Mouse (Mus musculus) Patski (cell line): ENCODE measurements around the gene Slc9b1. TPM values are rescaled to one million over a fixed set of nuclear protein-coding genes. Genes with fewer than 3 reads are reported as not detected.

Source experiments
- ATAC-seq: fragments of 100-300 bp; one replicate; pipeline ENCODE4 v1.8.0; 2021
- CTCF ChIA-PET: fragments of 350-600 bp; sonication (Branson Sonifier 250); formaldehyde crosslinking; loops from one replicate; lab custom pipeline; 2022; ENCODE audit warnings: inconsistent platforms; lab: Charles Lee
- POLR2A ChIA-PET: fragments of 350-600 bp; sonication (Branson Sonifier 250); formaldehyde crosslinking; loops from one replicate; lab custom pipeline; 2022; ENCODE audit warnings: antibody characterized with exemption, inconsistent platforms; lab: Charles Lee
- DNase-seq: peaks from one replicate; pipeline ENCODE4 v3.0.0-alpha.2; 2011; ENCODE audit warnings: low read depth, low spot score
- H3K27me3 ChIP-seq: fragments of 371-371 bp; one replicate; pipeline ENCODE4 v1.5.1; 2021
- CTCF ChIP-seq: fragments of 100-300 bp; IDR thresholded peaks from one replicate; pipeline ENCODE4 v1.5.1; 2021
- in situ Hi-C: fragments of 300-500 bp; cut with MboI; formaldehyde crosslinking; loops from 3 replicates; pipeline ENCODE4 v1.11.1; 2018; ENCODE audit warnings: low pct_unique_long_range_greater_than_20kb, mixed read lengths
- polyA plus RNA-seq: library from polyadenylated mRNA; unstranded; gene quantifications from one replicate; pipeline ENCODE4 v1.2.3, GENCODE M21; 2021

The Slc9b1 gene
- polyA plus RNA-seq, 1 experiment from 2014 or later: not detected

DNA sequence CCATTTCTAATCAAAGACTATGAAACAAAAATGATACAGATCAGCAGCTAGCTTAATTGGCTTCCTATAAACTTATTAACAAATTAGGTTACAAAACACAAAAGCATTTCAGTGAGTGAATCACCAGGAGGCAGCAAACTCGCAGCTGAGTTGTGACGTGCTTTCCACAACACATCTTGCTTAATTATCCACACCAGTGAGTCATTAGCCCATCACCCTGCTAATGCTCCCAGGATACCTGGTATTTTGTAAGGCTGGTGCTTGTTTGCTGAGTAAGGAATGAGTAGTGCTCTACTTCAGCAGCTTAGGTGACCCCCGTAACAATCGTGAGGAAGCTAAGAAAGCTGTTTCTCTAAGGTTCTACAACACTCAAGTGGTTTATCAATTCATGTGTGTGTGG is 56.8 kb downstream of the Slc9b1 start:
- in situ Hi-C loops: loop anchor here (5.0 kb wide), 2 partner anchors 103 to 328 kb away; no protein-coding TSS in a partner anchor
- TF ChIP-seq CTCF: peak; percentile 67
- ChIA-PET CTCF (interaction anchor here (0.7 to 5.0 kb wide), 21 partner anchors 10 to 326 kb away, joined by 3 to 31 read pairs (median 5); partner anchors contain the start of genes Bdh2, Cisd2, Manba and Ube2d3), POLR2A (interaction anchor here (0.7 to 1.0 kb wide), 2 partner anchors 301 to 323 kb away, joined by 3 read pairs; no protein-coding TSS in a partner anchor)
- ATAC-seq (peak; percentile 83), DNase-seq (peak; percentile 73)
- H3K27me3 ChIP-seq: no peaks in the 10 kb centered on the region

DNA sequence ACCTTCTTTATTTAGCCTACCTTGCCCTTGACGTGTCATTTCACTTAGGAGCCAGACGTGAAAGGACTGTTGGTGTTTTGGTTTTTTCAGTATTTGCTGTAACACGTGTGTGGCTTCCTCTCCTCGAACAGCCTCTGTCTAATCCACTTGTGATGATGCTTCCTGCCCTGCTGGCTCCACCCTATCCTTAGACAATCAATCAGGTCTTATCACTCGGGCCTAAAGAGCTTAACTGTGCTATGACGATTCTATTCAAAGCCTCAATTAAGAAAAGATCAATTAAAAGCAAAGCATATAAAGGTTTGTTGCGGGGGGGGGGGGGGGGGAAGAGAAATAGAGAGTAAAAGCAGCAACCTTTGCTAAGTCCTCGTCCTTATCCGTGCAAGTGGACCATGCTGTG is 59.5 kb downstream of the Slc9b1 start:
- CTCF ChIA-PET: interaction anchor here (1.3 to 2.2 kb wide), 3 partner anchors 11 to 324 kb away, joined by 3 to 6 read pairs (median 4); no protein-coding TSS in a partner anchor
- DNase-seq (no peak), ATAC-seq (no peak)
- no peaks in the 10 kb centered on the region for H3K27me3 ChIP-seq
- in situ Hi-C loops: no loop called here
- POLR2A ChIA-PET: interaction anchor here (0.6 to 0.8 kb wide), 2 partner anchors 39 to 311 kb away, joined by 3 read pairs; no protein-coding TSS in a partner anchor
- no peak for TF ChIP-seq CTCF

GRCm38 (mm10) chr3:135409219-135409618 is 61.4 kb downstream of the Slc9b1 start:
- POLR2A ChIA-PET: interaction anchor here (0.6 kb wide), 1 partner anchor 12 kb away, joined by 3 read pairs; no protein-coding TSS in a partner anchor
- in situ Hi-C loops: no loop called here

GRCm38 (mm10) chr3:135411056-135411455 is 63.2 kb downstream of the Slc9b1 start:
- ATAC-seq: no peak
- H3K27me3 ChIP-seq: no peaks in the 10 kb centered on the region
- DNase-seq: no peak
- ChIA-PET POLR2A (no interaction called here), CTCF (interaction anchor here (0.8 to 1.3 kb wide), 3 partner anchors 9 to 320 kb away, joined by 3 to 4 read pairs (median 3); no protein-coding TSS in a partner anchor)
- in situ Hi-C loops: no loop called here
- no peak for TF ChIP-seq CTCF

More at GRCm38 (mm10) chr3:135409219-135409618, 61.4 kb downstream of the Slc9b1 start:
- no peak for TF ChIP-seq CTCF
- DNase-seq (no peak), ATAC-seq (no peak)
- CTCF ChIA-PET: interaction anchor here (0.8 to 1.1 kb wide), 3 partner anchors 11 to 249 kb away, joined by 3 to 5 read pairs (median 3); no protein-coding TSS in a partner anchor
- H3K27me3 ChIP-seq: no peaks in the 10 kb centered on the region

- DNase-seq: no peak
- in situ Hi-C loops: no loop called here
- ATAC-seq: no peak
- ChIA-PET CTCF (interaction anchor here (1.0 to 1.3 kb wide), 2 partner anchors 9 to 10 kb away, joined by 3 to 4 read pairs; no protein-coding TSS in a partner anchor), POLR2A (no interaction called here)
- no peak for TF ChIP-seq CTCF
- H3K27me3 ChIP-seq: no peaks in the 10 kb centered on the region
Measured at GRCm38 (mm10) chr3:135411824-135412223, 64.0 kb downstream of the Slc9b1 start.

DNA sequence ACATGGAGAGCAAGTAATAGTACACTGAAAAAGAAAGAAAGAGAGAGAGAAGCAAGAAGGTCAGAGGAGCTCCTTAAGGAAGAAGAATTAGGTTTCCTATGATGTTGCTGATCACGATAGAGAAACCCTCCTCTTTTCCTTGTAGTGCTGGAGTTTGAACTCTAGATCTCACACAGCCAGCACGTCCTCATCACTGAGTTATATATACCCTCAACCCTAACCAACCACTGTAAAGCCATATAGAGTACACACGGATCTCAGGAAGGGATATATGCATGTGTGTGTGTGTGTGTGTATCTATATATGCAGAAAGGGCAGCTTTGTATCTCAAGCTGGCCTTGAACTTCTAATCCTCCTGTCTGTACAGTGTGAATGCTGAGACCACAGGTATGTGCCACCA is 69.4 kb downstream of the Slc9b1 start:
- H3K27me3 ChIP-seq: no peaks in the 10 kb centered on the region
- TF ChIP-seq CTCF: no peak
- ATAC-seq (no peak), DNase-seq (no peak)
- ChIA-PET POLR2A (no interaction called here), CTCF (interaction anchor here (1.8 kb wide), 2 partner anchors 12 to 15 kb away, joined by 4 to 12 read pairs; no protein-coding TSS in a partner anchor)
- in situ Hi-C loops: no loop called here

DNA sequence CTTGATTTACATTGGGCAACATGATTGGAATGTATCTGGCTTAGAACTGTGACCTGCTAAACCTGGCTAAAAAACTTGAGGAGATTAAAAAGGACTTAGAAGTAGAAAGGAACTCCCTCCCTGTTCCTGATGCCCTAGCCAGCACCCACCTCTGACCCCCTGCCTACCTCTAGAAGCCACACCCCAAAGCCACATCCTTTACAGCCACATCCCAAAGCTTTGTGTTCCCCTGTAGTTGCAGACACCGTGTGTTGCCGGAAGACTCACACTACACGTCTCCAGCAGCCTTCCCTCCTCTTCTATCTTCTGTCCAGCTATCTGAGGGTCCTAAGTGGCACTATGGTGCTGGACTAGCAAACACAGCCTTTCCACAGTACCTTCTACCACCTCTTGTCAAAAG is 70.0 kb downstream of the Slc9b1 start:
- no peaks in the 10 kb centered on the region for H3K27me3 ChIP-seq
- DNase-seq (no peak), ATAC-seq (no peak)
- in situ Hi-C loops: no loop called here
- TF ChIP-seq CTCF: no peak
- POLR2A ChIA-PET: interaction anchor here (0.6 kb wide), 1 partner anchor 128 kb away, joined by 3 read pairs; no protein-coding TSS in a partner anchor
- CTCF ChIA-PET: interaction anchor here (0.7 to 1.8 kb wide), 4 partner anchors 11 to 15 kb away, joined by 3 to 12 read pairs (median 4); no protein-coding TSS in a partner anchor

DNA sequence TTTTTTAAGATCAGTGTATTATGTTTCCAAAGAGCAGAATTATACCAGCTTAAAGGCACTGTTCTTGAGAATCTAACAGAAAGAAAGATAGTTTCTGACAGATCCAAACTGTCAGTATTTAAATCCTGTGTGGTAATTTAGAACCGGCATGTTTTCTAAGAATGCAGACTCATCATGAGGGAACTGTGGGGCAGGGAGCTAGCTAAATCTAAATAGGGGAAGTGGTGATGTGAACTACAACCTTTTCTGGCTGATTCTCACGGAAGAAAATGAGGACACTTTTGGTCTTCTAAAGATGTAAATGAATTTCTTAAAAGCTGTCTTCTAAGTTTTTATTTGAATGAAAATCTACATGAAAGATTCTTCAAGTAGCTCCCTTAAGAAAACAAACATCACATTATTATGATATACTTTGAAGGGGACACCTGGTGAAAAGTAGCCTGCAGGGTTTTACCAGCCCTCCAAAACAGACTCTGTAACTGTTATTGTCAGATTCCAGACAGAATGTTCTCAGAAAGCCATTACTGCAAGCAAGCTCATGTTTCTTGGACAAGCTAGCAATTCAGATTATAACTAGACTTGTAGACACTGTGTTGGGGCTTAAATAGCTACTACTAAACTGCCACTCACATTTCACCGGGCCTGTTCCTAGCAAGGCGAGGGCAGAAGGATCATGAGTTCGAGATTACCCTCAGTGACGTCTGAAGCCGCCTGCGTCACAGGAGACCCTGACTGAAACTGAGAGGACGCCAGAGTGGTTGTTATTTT is 72.9 kb downstream of the Slc9b1 start:
- POLR2A ChIA-PET: interaction anchor here (0.7 to 1.8 kb wide), 4 partner anchors 12 to 46 kb away, joined by 3 to 11 read pairs (median 4); no protein-coding TSS in a partner anchor
- DNase-seq: no peak
- CTCF ChIA-PET: interaction anchor here (0.8 to 2.3 kb wide), 12 partner anchors 9 to 311 kb away, joined by 3 to 16 read pairs (median 4); partner anchors contain the start of gene Bdh2
- no peak for ATAC-seq
- no peaks in the 10 kb centered on the region for H3K27me3 ChIP-seq
- TF ChIP-seq CTCF: no peak
- in situ Hi-C loops: no loop called here

DNA sequence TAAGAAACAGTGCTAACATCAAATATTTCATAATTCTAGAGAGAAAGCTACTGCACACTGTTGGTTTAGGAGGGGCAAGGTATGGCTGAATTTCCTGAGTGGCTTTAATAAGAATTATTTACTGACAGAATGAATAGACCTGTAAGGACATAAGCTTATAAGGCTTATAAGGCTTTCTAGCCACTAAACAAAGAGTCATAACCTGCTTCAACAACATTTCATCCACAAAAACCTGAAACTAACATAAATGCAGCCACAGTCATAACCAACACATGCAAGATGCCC is 73.4 kb downstream of the Slc9b1 start:
- POLR2A ChIA-PET: interaction anchor here (0.7 to 1.8 kb wide), 5 partner anchors 11 to 45 kb away, joined by 3 to 11 read pairs (median 3); no protein-coding TSS in a partner anchor
- TF ChIP-seq CTCF: no peak
- DNase-seq (no peak), ATAC-seq (no peak)
- no peaks in the 10 kb centered on the region for H3K27me3 ChIP-seq
- in situ Hi-C loops: no loop called here
- CTCF ChIA-PET: interaction anchor here (0.8 to 2.3 kb wide), 11 partner anchors 12 to 310 kb away, joined by 3 to 16 read pairs (median 5); partner anchors contain the start of gene Bdh2

DNA sequence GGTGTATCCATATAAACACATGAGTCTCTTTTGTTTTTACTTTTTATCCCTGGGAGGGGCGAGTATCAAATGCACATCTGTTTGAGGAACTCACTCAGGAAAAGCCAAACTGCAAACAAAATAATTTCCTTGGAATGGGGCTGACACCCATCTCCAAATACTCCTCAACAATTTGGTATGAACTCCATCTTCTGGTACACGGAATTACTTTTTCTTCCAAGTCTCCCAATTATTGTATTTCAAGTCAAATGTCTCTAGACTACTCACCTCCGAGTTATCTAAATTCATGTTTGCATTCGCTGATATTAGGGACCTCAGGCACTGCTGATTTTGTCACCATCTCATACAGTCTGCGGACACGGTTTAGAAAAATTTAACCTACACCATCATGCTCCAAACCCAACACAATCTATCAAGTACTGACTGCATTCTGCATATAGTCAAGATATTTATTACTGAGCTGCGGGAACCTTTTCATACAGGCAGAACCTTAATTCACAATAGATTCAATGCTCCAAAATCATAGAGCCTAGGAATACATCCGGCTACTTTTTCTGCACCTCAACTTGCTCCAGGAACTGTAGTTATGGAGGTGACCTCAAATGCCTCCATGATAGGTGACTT is 74.5 kb downstream of the Slc9b1 start:
- in situ Hi-C loops: no loop called here
- POLR2A ChIA-PET: interaction anchor here (1.6 to 4.1 kb wide), 4 partner anchors 13 to 19 kb away, joined by 3 to 31 read pairs (median 9); partner anchors contain the start of gene Ube2d3
- DNase-seq: no peak
- TF ChIP-seq CTCF: no peak
- no peak for ATAC-seq
- no peaks in the 10 kb centered on the region for H3K27me3 ChIP-seq
- CTCF ChIA-PET: interaction anchor here (0.7 to 2.3 kb wide), 3 partner anchors 11 to 18 kb away, joined by 3 to 16 read pairs (median 11); no protein-coding TSS in a partner anchor
